Mouse (Mus musculus) liver, adult 2 months (tissue): ENCODE results near the gene Fgfrl1. TPM values are rescaled to one million over a fixed set of nuclear protein-coding genes. Genes with fewer than 3 reads are reported as not detected.

Experiments
- DNase-seq: peaks from one replicate; pipeline ENCODE4 v3.0.0-alpha.2; 2011; ENCODE audit warnings: low read depth, low spot score; ENCODE audit errors: extremely low read depth
- H3K27ac ChIP-seq: fragments of 200-500 bp; replicated peaks from 2 replicates; pipeline ENCODE4 v1.5.1; 2012; ENCODE audit warnings: low read depth, mild to moderate bottlenecking, control low read depth, inconsistent platforms, low read length; ENCODE audit not compliant: insufficient read depth
- H3K27me3 ChIP-seq: fragments of 200-500 bp; 2 replicates; pipeline ENCODE4 v1.6.1; 2012; ENCODE audit warnings: mild to moderate bottlenecking, moderate library complexity, low read length, inconsistent platforms; ENCODE audit not compliant: control insufficient read depth, insufficient read depth
- H3K36me3 ChIP-seq: fragments of 200-500 bp; 2 replicates; pipeline ENCODE4 v1.6.1; 2012; ENCODE audit warnings: low read length, inconsistent platforms; ENCODE audit not compliant: control insufficient read depth, insufficient read depth
- H3K4me1 ChIP-seq: fragments of 200-500 bp; 2 replicates; pipeline ENCODE4 v1.6.1; 2011; ENCODE audit warnings: low read length; ENCODE audit not compliant: control insufficient read depth, insufficient read depth
- H3K4me3 ChIP-seq: fragments of 200-500 bp; 2 replicates; pipeline ENCODE4 v1.5.1; 2011; ENCODE audit warnings: low read depth, mild to moderate bottlenecking, control low read depth, low read length, moderate library complexity; ENCODE audit not compliant: insufficient read depth
- H3K79me2 ChIP-seq: fragments of 200-500 bp; 2 replicates; pipeline ENCODE4 v1.6.1; 2012; ENCODE audit warnings: inconsistent platforms, mild to moderate bottlenecking, low read length, moderate library complexity; ENCODE audit not compliant: control insufficient read depth, insufficient read depth
- H3K9ac ChIP-seq: fragments of 200-500 bp; 2 replicates; pipeline ENCODE4 v1.6.1; 2012; ENCODE audit warnings: low read depth, mild to moderate bottlenecking, control low read depth, inconsistent platforms, low read length
- CTCF ChIP-seq: fragments of 200-500 bp; IDR thresholded peaks from 2 replicates; pipeline ENCODE4 v1.5.1; 2011; ENCODE audit warnings: low read depth, low read length, control low read depth
- POLR2A ChIP-seq: fragments of 200-500 bp; IDR thresholded peaks from 2 replicates; pipeline ENCODE4 v1.6.1; 2011; ENCODE audit warnings: low read length, control low read depth; ENCODE audit not compliant: insufficient read depth; ENCODE audit errors: extremely low read depth
- WGBS: fragments of 180-500 bp; shearing (Covaris S2); methylation state at CpG from one replicate; pipeline ENCODE4 v1.1.7; 2018; 5-methylcytosine and 5-hydroxymethylcytosine counted together
- polyA plus RNA-seq: library from polyadenylated mRNA; depleted of rRNA; stranded (reverse); fragments of >200 nt; gene quantifications from 2 replicates; pipeline ENCODE4 v1.2.3, GENCODE M21; 2012
- total RNA-seq: library from RNA; depleted of rRNA; stranded (reverse); fragments of >200 nt; gene quantifications from 2 replicates; pipeline ENCODE4 v1.2.3, GENCODE M21; 2014

Fgfrl1 gene
- total and polyA plus RNA-seq, 2 experiments = 22.7 to 49.9 TPM

DNA sequence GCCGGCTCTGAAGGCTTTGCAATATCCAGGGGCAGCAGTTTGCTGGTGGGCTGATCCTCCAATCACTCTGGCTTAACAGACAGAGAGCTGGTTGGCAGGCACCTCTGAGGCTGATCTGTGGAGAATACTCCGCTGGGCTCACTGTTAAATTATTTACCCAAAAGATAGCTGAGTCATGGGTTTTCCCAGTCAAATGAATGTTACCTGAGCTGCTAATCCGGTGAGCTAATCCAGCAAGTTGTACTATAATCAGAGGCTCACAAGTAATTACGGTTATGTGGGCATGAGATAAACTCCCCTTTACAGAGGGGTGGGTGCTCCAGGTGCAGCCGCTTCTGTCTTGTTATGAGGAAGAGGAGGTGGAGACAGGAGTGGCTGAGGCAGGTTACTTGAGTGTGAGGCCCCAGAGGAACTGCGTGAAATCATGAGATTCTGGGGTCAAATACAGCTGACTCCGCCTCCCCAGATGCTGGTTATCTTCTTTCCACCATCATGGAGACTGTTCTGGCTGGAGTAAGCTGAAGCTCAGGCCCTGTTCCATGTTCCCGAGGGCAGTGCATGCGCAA lies 16.8 kb upstream of the Fgfrl1 start, which contains the start of gene Slc26a1:
Gene Slc26a1 (minus strand): TSS at position 319 of the 566 bp plus-strand sequence.
- peak within 1 kb of the TSS; percentile 70 for H3K4me3 ChIP-seq
- no peaks in the 10 kb centered on the region for H3K27me3 ChIP-seq
- WGBS = 22% methylated on average over 9 of the region's 9 CpGs
- TF ChIP-seq CTCF = no peak
- no peak for TF ChIP-seq POLR2A
- peak within 1 kb of the TSS; percentile 88 for H3K9ac ChIP-seq
- no peaks in the 10 kb centered on the region; the same call in 1 of the 2 replicates for H3K36me3 ChIP-seq
- H3K27ac ChIP-seq = peak within 1 kb of the TSS; percentile 99
- peaks cover 12% of the 10 kb centered on the region; the same call in 1 of the 2 replicates for H3K79me2 ChIP-seq
- peaks cover 29% of the 10 kb centered on the region for H3K4me1 ChIP-seq
- DNase-seq = peak; percentile 95

DNA sequence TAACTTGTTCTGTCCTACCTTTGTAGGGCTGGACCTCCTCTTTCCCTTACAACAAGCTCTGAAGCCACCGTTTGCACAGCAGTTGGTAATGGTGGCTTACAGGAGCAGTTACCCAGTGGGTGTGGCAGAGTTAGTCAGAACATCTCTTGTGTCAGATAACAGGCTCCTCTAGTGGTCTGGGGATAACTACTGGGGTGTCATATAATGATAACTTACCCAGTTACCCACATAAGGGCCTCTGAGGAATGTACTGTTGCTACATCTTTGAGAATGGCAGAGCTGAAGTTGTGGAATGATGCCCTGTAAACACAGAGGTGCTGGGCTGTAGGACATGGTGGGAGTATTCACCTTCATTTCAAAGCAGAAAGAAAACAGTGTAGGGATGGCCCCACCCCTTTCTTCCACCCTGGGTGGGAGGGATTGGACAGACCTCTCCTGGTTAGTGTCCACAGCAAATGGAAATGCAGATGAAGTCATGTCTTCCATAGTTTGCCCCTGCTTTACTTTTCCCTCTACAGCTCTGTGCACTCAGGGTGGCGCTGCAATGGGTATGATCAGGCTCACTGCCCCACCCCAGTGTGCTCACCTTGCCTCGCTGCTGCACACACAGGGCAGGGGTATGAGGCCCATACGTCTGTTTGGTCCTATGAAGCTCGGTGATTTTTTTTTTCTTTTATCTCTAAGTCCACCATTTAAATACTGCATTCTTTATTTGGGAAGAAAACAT lies 15.2 kb upstream of the Fgfrl1 start:
- 0 out of 2 replicates have a peak overlapping the region, but pooled peaks have one; percentile 99 for H3K27ac ChIP-seq
- DNase-seq = no peak
- no peaks in the 10 kb centered on the region for H3K27me3 ChIP-seq
- 60% methylated on average over 5 of the region's 5 CpGs for WGBS
- H3K9ac ChIP-seq = no peak overlapping the region
- no peak overlapping the region for H3K4me3 ChIP-seq
- peaks cover 12% of the 10 kb centered on the region; the same call in 1 of the 2 replicates for H3K79me2 ChIP-seq
- no peaks in the 10 kb centered on the region; the same call in 1 of the 2 replicates for H3K36me3 ChIP-seq
- TF ChIP-seq POLR2A (no peak), CTCF (no peak)
- H3K4me1 ChIP-seq = peaks cover 22% of the 10 kb centered on the region

DNA sequence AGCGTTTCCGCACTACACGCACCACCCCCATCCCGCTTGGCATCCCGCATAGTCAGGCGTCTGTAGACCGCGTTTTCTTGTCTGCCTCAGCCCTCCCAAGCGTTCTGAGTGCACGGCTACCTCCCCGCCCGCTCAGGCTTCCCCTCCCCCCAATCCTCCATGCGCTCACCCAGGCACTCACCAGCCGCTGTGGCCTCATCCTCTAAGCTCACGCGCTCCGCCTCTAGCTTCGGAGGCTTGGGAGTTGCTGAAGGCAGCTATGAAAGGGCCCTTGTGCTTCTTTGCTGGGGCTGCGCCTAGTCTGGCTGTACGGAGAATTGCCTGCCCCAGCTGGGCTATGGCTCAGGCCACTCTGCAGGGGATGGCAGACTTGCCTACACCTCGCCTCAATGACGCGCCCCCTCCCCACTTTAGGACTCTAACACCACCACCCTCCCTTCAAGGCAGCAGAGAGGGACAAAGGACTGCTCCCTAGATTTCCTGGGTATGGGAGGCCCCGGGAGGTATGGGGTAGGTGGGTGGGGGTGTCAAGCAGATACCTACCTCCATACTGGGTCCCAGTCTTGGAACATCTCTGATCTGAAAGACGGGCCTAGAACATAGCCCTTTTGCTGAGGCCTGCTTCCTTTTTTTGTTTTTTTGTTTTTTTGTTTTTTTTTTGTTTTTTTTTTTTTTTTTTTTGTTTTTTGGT lies 14.4 kb upstream of the Fgfrl1 start:
- Histone ChIP-seq H3K36me3 (no peaks in the 10 kb centered on the region; the same call in 1 of the 2 replicates), H3K27ac (no peak overlapping the region), H3K4me3 (0 out of 2 replicates have a peak overlapping the region, but pooled peaks have one; percentile 3), H3K9ac (0 out of 2 replicates have a peak overlapping the region, but pooled peaks have one; percentile 2), H3K79me2 (peaks cover 12% of the 10 kb centered on the region; the same call in 1 of the 2 replicates), H3K27me3 (no peaks in the 10 kb centered on the region), H3K4me1 (peaks cover 14% of the 10 kb centered on the region)
- no peak for TF ChIP-seq POLR2A
- no peak for TF ChIP-seq CTCF
- DNase-seq = no peak
- WGBS = 56% methylated on average over 25 of the region's 25 CpGs

GRCm38 (mm10) chr5:108678296-108678854 lies 13.8 kb upstream of the Fgfrl1 start:
- Histone ChIP-seq H3K4me3 (no peak overlapping the region), H3K27me3 (no peaks in the 10 kb centered on the region), H3K79me2 (peaks cover 7% of the 10 kb centered on the region; the same call in 1 of the 2 replicates), H3K4me1 (peaks cover 11% of the 10 kb centered on the region), H3K27ac (no peak overlapping the region), H3K36me3 (no peaks in the 10 kb centered on the region), H3K9ac (no peak overlapping the region)
- 93% methylated on average over 6 of the region's 6 CpGs for WGBS
- no peak for DNase-seq
- TF ChIP-seq POLR2A = no peak
- TF ChIP-seq CTCF = no peak

GRCm38 (mm10) chr5:108679909-108680308 lies 12.3 kb upstream of the Fgfrl1 start:
- no peaks in the 10 kb centered on the region for H3K79me2 ChIP-seq
- H3K4me3 ChIP-seq = no peak overlapping the region
- no peaks in the 10 kb centered on the region for H3K36me3 ChIP-seq
- H3K27me3 ChIP-seq = no peaks in the 10 kb centered on the region
- WGBS = 41% methylated on average over 3 of the region's 3 CpGs
- no peak overlapping the region for H3K27ac ChIP-seq
- H3K4me1 ChIP-seq = peaks cover 6% of the 10 kb centered on the region
- H3K9ac ChIP-seq = no peak overlapping the region
- no peak for DNase-seq
- peak; percentile 55 for TF ChIP-seq CTCF
- TF ChIP-seq POLR2A = no peak
